Mouse (Mus musculus) ovary, postnatal 10 days (tissue): ENCODE measurements around the gene Tapt1.
"Not testable (repeated sequence)": the region's sequence is repeated elsewhere in the genome, so short reads cannot be mapped to it uniquely, and the experiment has no call there.

Source experiments
- DNase-seq: peaks from one replicate; pipeline ENCODE4 v3.0.0; 2022; ENCODE audit warnings: low spot score

The Tapt1 gene

DNA sequence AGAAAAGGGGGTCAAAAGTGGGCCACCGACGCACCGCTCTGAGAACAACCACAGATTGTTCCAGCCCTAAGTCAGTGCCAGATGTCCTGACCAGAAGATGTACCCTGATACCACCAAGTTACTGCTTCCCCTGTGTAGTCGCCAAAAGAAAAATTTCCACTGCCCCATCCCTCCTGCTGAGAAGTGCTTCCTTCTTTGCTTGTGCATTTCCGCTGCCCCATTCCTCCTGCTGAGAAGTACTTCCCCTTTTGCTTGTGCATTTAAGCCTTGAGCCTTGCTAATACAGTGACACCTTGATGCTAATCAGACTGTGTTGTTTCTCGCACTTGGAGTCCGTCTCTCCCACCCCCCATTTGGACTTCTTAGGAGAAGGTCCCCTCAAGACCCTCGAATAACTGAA, 99.9 kb downstream of the Tapt1 start:
- not testable (repeated sequence) for DNase-seq
